Mouse (Mus musculus): ENCODE measurements around the gene Olfr525.

The Olfr525 gene

DNA sequence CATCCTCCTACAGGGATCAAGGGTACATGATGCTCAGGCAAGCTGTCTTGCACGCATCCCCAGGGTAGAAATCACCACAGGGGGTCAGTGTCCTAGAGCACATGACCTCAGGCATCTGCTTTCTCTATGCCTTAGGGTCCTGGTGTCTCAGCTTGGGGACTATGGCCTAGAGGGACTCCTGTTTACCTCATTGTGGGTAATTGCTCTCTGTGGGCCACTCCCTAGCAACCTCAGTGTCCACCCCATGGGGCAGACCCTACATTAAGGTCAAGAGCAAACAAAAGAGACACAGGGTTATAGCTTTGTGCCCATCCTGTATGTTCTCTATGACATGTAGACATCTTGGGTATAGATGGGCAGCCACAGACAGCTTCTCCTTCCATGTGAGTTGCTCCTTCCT is at the start of gene Olfr525:
Gene Olfr525, plus strand, starts transcription at position 301 of the 400 bp plus-strand sequence.
- no peak for DNase-seq (ENCODE audit: low spot score)

DNA sequence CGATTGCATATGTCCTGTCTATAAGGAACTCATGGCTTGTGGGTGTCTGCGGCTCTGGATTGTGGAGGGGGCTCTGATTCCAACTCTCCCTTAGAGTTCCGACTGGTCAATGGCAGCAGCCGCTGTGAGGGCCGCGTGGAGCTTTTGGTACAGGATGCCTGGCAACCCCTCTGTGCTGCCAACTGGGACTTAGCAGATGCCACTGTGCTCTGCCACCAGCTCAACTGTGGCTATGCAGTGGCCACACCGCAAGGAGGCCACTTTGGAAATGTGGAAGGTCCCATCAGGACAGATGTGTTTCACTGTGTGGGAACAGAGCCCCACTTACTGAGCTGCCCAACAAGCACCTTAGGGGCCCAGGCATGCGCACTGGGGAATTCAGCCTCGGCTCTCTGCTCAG is 24.9 kb upstream of the Olfr525 start:
- no peak for DNase-seq (ENCODE audit: low spot score)

DNA sequence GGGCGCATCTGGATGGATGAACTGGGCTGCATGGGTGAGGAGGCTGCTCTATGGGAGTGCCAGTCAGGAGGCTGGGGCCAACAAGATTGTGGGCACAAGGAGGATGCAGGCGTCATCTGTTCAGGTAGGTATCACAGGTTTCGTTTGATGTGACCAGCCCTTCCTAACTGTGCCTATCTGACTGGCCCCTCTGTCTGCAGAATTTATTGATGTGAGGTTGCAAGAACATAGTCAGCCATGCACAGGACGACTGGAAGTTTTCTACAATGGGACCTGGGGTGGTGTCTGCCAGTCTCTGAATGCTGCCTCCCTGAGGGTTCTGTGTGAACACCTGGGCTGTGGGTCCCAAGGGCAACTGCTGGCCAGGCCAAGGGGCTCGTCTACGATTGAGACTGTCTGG is 23.8 kb upstream of the Olfr525 start:
- DNase-seq (ENCODE audit: low spot score), result no peak

DNA sequence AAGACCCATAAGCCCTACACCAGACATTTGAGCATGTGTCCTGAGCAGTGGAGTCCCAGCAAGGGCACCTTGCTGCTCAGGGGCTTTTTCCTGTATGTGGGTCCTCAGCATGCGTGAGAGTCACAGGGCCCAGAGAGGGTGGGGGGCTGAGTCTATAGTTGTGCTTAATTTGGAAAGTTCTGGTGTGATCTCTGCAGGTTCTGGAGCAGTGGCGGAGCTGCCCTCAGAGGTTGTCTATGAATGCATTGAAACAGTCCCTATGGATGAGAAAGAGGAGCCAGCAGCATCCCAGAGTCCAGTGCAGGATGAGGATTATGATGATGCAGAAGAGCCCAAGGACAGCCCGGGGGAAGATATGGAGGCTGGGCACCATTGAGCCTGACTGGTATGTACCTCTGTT is 21.2 kb upstream of the Olfr525 start:
- no peak for DNase-seq (ENCODE audit: low spot score)

DNA sequence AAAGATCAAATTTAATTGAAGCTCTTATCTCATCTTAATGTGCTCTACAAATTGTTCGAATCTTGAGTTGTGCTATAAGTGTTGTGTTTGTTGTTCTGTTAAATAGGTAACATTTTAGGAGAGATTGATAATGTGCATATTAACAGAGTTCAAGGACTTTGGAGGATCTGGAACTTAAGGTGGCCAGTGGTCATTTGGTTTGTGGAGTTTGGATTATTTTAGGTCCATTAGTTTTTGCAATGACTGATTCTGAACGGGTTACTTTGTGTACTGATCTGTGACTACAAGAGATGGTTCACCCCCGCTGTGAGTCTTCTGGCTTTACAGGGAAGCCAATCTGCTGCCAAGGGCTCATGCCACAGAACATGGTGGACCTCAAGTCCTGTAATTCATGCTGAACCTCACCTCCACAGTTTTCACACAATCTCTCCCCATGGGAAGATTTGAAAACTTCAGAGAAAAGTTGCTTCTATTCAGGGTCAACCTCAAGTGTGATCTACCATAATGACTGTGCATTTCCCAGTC is 735 bp upstream of the Olfr525 start:
- DNase-seq (ENCODE audit: low spot score), result no peak

DNA sequence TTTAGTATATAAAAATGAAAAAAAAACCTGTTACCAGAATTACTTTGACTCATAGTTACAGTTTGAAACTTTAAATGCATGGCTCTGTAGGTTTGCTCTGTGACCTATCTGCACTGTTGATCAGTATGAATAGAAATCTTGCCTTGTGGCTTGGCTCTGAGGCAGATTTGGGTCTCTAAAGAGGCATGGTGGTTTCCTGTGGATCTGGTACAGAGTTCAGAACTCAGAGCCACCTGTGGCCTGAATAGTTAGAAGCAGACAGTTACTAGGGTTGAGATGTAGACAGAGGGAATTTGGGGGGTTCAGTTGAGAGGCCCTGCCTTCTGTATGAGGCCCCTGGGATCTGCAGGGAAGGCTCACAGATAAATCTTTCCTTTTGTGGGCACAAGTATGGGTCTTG is 477 bp downstream of the Olfr525 start:
- no peak for DNase-seq (ENCODE audit: low spot score)

DNA sequence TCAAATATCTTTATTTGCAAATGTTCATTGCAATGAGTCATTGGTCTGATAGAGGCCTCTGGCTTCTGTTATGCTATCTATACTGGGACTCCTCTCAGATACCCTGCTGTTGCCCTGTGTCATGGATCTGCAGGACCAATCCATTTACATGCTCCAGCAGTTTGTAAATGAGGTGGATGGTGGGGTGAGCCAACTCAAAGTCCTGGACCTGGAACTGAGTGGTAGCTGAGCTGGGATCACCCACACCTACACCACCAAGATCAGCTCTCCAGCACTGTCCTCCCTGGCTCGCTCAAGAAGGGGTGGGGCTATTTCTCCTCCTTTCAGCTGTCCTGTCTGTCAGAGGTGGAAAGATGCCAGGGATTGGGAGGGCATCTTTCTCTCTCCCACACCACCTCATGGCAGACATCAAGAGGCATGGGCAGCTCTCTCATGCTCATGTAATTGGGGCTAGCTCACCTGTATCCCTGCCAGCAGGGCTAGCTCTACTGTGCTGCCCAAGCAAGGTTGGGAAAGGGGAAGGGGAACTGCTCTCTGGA is 9.2 kb downstream of the Olfr525 start:
- DNase-seq (ENCODE audit: low spot score), result no peak

DNA sequence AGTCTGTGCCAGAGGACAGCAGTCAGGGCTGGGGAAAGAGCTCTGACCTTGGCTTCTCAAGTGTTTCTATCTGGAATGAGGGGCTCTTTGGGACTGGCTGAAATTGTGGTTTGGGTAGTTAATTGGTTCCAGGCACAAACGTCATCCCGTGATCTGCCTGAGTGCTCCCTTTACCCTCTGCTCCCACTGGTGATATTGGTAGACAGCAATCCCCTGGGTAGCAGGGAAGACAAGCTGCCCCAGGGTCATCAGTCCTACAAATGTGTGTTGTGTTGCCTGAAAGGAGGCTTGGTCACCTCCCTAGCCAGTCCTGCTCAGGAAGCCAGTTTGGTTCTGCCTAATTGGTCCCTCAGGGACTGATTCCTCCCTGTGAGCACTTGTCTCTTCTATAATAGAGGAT is 13.1 kb downstream of the Olfr525 start, which contains the start of gene Olfr527:
Gene Olfr527, plus strand, starts transcription at position 301 of the 400 bp plus-strand sequence.
- no peak for DNase-seq (ENCODE audit: low spot score)

DNA sequence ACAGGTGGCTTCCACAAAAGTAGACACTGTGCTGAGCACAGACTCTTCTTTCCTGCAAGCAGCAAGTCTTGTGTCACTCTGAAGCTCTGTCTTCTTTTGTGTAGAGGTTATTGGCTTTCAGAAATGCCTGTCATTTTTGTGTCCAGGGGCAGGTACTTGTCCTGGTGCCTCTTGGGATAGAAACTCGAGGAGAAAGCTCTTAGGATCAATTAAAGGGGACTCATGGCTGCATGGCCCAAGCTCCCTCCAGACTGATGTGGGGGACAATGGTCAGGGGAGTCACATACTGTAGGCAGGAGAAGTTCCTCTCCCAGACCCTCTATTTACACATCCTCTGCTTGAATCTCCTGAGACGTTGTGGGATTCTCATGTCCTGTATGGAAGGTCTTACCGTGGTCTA is 40.9 kb downstream of the Olfr525 start, which contains the start of gene Olfr60:
Gene Olfr60, minus strand, starts transcription at position 101 of the 400 bp plus-strand sequence.
- no peak for DNase-seq (ENCODE audit: low spot score)

DNA sequence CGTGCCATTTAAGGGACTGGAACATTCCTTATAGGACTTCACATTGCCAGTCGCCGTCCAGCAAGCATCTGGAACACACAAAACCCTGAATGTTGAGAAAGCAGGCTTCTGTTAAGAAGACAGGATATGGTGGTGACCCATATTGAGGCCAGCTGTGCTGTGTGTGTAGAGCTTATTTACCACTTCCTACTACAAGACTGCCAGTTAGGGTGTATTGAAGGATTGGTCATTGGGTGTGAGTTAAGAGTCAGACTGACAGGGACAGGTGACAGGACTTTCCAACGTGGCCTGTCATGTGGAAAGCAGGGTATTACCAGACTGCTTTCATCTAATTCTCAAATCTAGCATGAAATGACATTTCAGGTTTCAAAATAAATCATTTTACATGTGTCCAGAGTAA is 53.6 kb downstream of the Olfr525 start:
- DNase-seq (ENCODE audit: low spot score), result no peak

DNA sequence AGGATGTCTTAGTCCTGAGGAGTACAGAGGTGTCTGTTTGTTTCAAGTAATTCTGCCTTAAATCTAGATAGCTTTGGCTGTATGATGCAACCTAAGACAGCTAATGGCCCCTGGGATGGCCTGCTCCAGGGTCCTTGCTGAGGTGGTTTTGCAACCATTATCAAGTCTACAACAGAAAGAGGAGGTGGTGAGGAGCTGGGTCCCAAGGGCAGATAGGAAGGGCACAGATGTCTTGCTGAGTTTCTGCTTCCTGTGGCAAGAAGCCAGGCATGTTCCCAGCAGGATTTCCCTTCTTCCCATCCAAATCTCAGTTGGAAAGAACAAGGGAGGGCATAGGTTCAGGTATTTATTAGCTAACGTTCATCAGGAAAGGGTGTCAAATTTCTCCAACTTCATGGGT is 55.6 kb downstream of the Olfr525 start, which contains the start of gene Olfr530:
Gene Olfr530, minus strand, starts transcription at position 101 of the 400 bp plus-strand sequence.
- no peak for DNase-seq (ENCODE audit: low spot score)

DNA sequence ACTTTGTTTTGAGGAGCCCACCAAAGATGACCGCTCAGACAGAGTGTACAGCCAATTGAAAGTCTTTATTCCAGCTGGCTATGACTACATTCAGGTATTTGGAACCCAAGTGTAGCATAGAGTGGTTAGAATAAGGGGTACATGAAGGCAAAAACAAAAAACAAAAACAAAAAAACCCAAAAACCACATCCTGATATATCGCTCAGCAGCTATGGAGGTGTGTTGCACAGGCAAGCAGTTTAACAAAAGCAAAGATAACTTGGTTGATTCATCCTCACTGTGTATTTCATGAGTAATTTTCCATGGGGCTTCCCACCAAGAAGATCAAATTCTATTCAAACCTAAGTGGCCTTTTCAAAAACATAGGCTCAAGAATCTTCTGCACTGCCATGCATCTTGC is 56.3 kb downstream of the Olfr525 start:
- no peak for DNase-seq (ENCODE audit: low spot score)
